Mouse (Mus musculus): ENCODE data around the gene Lamc2. TPM values are rescaled to one million over a fixed set of nuclear protein-coding genes. Genes with fewer than 3 reads are reported as not detected.
A peak's percentile ranks its signal among the peaks of the same experiment; 100 is the strongest.
"Not testable (repeated sequence)": the region's sequence is repeated elsewhere in the genome, so short reads cannot be mapped to it uniquely, and the experiment has no call there.

Lamc2 gene
- polyA plus RNA-seq, 1 experiment from 2014 or later = 1.0 TPM

DNA sequence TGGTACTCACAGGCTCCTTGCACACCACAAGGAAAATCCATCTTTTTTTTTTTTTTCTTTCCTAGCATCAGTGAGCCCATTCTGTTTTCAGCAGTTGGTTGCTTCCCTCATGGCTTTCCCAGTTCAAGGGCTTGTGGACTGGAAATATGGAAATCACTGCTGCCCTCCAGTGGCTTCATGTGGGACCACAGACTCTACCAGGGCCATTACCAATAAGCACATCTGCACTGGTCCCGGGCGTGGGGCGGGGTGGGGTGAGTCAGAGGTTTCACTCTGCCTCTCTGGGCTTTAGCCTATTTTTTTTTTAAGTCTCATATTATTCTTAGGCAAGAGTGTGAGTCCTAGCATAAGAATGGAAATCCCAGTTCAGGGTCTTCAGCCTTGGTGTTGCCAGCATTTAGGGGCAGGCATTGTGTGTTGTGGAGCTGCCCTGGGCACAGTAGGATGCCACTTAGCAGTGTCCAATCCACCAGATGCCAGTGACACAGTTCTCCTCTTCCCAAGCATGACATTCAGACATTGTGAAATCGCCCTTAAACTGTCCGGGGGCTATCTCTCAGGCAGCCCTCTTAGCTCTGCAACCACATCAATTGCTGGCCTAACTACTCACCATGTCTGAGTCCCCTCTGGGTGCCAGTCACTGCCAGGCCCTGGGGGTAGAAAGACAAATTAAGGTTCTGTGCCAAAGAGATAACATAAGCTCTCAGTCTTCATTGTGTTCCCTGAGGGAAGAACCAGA, 93.8 kb downstream of the Lamc2 start:
- WGBS = 42% methylated on average over 5 of the region's 5 CpGs
- Histone ChIP-seq H3K4me1 (replicated peaks; ENCODE audit: control insufficient read depth, insufficient read depth, low read length) (no peaks in the 10 kb centered on the region), H3K9ac (ENCODE audit: low read depth, low read length) (no peak overlapping the region), H3K36me3 (ENCODE audit: control insufficient read depth, insufficient read depth, low read length) (no peaks in the 10 kb centered on the region), H3K4me3 (ENCODE audit: low read depth, low read length) (no peak overlapping the region), H3K9me3 (ENCODE audit: control insufficient read depth, low read length) (no peaks in the 10 kb centered on the region), H3K4me2 (no peak overlapping the region), H3K27ac (ENCODE audit: low read depth, low read length) (no peak overlapping the region), H3K27me3 (replicated peaks; ENCODE audit: control insufficient read depth, insufficient read depth, low read length) (0 out of 2 replicates have a peak, but pooled peaks cover 5% of the 10 kb centered on the region)
- peak; percentile 53 for DNase-seq (ENCODE audit: low spot score)
- ATAC-seq (replicated peaks; ENCODE audit: low FRiP score) = no peak

DNA sequence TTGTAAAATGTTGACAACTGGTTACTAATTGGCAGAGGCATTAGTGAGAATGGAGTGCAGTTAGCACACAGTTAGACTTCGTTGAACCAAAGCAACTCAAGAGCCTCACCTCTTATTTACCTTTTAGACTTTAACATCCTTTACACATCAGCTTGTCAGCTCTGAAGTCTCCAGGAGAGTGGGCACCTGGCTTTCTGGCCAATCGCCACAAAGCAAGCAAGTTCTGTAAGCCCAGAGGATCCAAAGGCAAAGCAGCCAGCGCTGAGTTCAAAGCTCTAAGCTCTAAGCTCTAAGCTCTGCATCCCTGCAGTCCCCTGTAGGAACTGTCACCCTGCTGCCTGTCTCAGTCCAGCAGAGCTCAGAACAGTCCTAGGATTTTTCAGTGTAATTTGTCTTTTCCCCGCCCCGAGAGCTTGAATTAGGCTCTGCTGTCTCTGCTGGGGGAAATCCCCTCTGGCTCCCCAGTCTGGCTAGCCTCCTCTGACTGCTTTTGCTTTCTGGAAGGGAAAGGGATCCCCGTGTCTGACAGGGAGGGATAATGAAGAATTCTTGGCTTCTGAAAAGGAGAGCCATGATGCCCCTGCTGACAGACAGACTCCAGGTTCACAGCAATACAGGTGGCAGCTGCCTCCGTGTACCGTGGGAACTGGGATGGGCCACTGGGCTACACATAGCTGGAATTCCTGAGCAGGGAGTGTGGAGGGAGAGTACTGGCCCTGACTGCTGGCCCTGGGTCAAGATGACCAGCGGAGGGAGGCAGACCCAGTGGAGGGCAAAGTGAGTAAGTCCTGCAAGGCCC, 94.6 kb downstream of the Lamc2 start:
- no peak overlapping the region for H3K4me2 ChIP-seq
- no peak overlapping the region for H3K9ac ChIP-seq (ENCODE audit: low read depth, low read length)
- no peak overlapping the region for H3K4me3 ChIP-seq (ENCODE audit: low read depth, low read length)
- no peaks in the 10 kb centered on the region for H3K36me3 ChIP-seq (ENCODE audit: control insufficient read depth, insufficient read depth, low read length)
- no peaks in the 10 kb centered on the region for H3K4me1 ChIP-seq (replicated peaks; ENCODE audit: control insufficient read depth, insufficient read depth, low read length)
- H3K27me3 ChIP-seq (replicated peaks; ENCODE audit: control insufficient read depth, insufficient read depth, low read length) = 0 out of 2 replicates have a peak, but pooled peaks cover 5% of the 10 kb centered on the region
- no peaks in the 10 kb centered on the region for H3K9me3 ChIP-seq (ENCODE audit: control insufficient read depth, low read length)
- whole genome bisulfite sequencing = 38% methylated on average over 9 of the region's 9 CpGs
- DNase-seq (ENCODE audit: low spot score) (no peak), ATAC-seq (replicated peaks; ENCODE audit: low FRiP score) (no peak)
- H3K27ac ChIP-seq (ENCODE audit: low read depth, low read length) = no peak overlapping the region

DNA sequence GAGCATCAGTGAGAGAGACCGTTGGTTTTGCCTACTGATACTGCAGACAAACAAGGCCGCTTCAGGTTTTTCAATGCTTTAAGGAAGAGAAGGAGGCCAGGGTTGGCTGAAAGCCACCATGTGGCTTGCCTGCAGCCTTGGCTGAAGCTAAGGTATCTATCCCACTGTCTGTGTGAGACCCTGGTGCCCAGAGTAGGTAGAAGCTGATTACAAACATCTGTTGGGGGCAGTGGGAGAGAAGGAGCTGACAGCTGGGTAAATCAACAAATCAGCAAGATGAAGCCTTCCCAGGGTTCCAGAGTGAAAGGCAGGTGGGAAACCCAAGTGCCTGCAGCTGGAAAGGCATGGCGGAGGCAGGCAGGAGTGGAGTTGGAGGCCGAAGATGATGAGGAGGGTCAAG, 95.4 kb downstream of the Lamc2 start:
- Histone ChIP-seq H3K9me3 (ENCODE audit: control insufficient read depth, low read length) (no peaks in the 10 kb centered on the region), H3K27me3 (replicated peaks; ENCODE audit: control insufficient read depth, insufficient read depth, low read length) (0 out of 2 replicates have a peak, but pooled peaks cover 2% of the 10 kb centered on the region), H3K36me3 (ENCODE audit: control insufficient read depth, insufficient read depth, low read length) (no peaks in the 10 kb centered on the region), H3K9ac (ENCODE audit: low read depth, low read length) (no peak overlapping the region), H3K4me1 (replicated peaks; ENCODE audit: control insufficient read depth, insufficient read depth, low read length) (no peaks in the 10 kb centered on the region), H3K27ac (ENCODE audit: low read depth, low read length) (no peak overlapping the region), H3K4me3 (ENCODE audit: low read depth, low read length) (no peak overlapping the region), H3K4me2 (no peak overlapping the region)
- DNase-seq (ENCODE audit: low spot score) = no peak
- no peak for ATAC-seq (replicated peaks; ENCODE audit: low FRiP score)
- WGBS = 61% methylated on average over 4 of the region's 4 CpGs

DNA sequence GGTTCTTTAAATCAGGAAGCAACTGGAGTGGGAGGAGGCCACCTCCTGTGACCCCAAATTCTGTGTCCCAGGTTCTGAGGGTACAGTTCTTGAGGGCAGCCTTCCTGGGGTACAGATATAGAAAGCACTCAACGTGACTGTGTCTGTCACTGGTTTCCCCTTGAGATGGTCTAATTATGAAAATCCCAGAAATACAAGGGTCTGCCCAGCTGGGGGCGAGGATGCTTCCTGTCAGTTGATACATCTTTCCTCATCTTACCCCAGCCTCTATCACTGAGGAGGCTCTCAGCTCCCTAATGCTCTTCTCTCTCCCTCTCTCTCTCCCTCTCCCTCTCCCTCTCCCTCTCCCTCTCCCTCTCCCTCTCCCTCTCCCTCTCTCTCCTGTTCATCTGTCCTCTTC, 96.2 kb downstream of the Lamc2 start:
- ATAC-seq (replicated peaks; ENCODE audit: low FRiP score) = no peak
- no peak overlapping the region for H3K9ac ChIP-seq (ENCODE audit: low read depth, low read length)
- no peaks in the 10 kb centered on the region for H3K9me3 ChIP-seq (ENCODE audit: control insufficient read depth, low read length)
- H3K4me3 ChIP-seq (ENCODE audit: low read depth, low read length) = no peak overlapping the region
- 55% methylated on average over 2 of the region's 2 CpGs for WGBS
- DNase-seq (ENCODE audit: low spot score) = no peak
- no peak overlapping the region for H3K4me2 ChIP-seq
- no peaks in the 10 kb centered on the region for H3K36me3 ChIP-seq (ENCODE audit: control insufficient read depth, insufficient read depth, low read length)
- H3K27ac ChIP-seq (ENCODE audit: low read depth, low read length) = no peak overlapping the region
- H3K27me3 ChIP-seq (replicated peaks; ENCODE audit: control insufficient read depth, insufficient read depth, low read length) = no peaks in the 10 kb centered on the region
- H3K4me1 ChIP-seq (replicated peaks; ENCODE audit: control insufficient read depth, insufficient read depth, low read length) = 0 out of 2 replicates have a peak, but pooled peaks cover 3% of the 10 kb centered on the region

DNA sequence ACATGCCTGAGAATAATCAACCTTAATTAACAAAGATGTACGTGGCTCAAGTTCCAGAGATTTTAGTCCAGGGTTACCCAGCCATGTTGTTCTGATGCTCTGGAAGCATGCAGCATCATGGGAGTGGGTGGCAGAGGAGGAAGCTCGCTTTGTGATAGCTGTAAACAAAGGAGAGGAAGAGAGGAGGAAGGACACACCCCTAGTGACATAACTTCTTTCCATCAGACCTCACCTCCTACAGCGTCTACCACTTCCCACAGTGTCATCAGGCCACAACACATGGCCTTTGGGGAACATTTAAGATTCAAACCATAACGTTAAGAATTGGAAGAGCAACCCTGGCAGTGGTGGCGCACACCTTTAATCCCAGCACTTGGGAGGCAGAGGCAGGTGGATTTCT, 98.5 kb downstream of the Lamc2 start:
- Histone ChIP-seq H3K27ac (ENCODE audit: low read depth, low read length) (no peak overlapping the region), H3K4me2 (no peak overlapping the region), H3K36me3 (ENCODE audit: control insufficient read depth, insufficient read depth, low read length) (no peaks in the 10 kb centered on the region), H3K27me3 (replicated peaks; ENCODE audit: control insufficient read depth, insufficient read depth, low read length) (no peaks in the 10 kb centered on the region), H3K9ac (ENCODE audit: low read depth, low read length) (no peak overlapping the region), H3K4me3 (ENCODE audit: low read depth, low read length) (no peak overlapping the region), H3K9me3 (ENCODE audit: control insufficient read depth, low read length) (no peaks in the 10 kb centered on the region), H3K4me1 (replicated peaks; ENCODE audit: control insufficient read depth, insufficient read depth, low read length) (0 out of 2 replicates have a peak, but pooled peaks cover 3% of the 10 kb centered on the region)
- ATAC-seq (replicated peaks; ENCODE audit: low FRiP score) (no peak), DNase-seq (ENCODE audit: low spot score) (no peak)
- 71% methylated on average over 5 of the region's 5 CpGs for WGBS

DNA sequence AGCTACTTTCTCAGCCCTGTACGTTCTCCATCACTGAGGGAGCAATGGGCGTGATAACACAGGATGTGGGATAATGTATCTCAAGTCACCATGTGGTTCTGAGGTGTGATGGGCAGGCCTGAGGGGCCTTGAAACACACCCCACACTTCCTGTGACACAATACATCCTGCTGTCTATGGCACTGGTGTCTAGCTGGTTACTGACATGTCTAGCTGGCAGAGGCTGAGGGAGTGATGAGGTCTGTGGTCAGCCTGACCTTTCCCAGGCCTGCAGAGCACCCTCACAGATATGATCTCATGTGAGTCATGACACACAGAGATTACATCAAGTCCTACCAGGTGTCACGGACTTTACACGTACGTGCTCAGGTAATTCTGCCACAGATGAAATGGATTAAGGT, 101.0 kb downstream of the Lamc2 start:
- Histone ChIP-seq H3K9ac (ENCODE audit: low read depth, low read length) (no peak overlapping the region), H3K4me3 (ENCODE audit: low read depth, low read length) (no peak overlapping the region), H3K4me2 (no peak overlapping the region), H3K27me3 (replicated peaks; ENCODE audit: control insufficient read depth, insufficient read depth, low read length) (no peaks in the 10 kb centered on the region), H3K27ac (ENCODE audit: low read depth, low read length) (no peak overlapping the region), H3K4me1 (replicated peaks; ENCODE audit: control insufficient read depth, insufficient read depth, low read length) (0 out of 2 replicates have a peak, but pooled peaks cover 3% of the 10 kb centered on the region), H3K9me3 (ENCODE audit: control insufficient read depth, low read length) (no peaks in the 10 kb centered on the region), H3K36me3 (ENCODE audit: control insufficient read depth, insufficient read depth, low read length) (no peaks in the 10 kb centered on the region)
- no peak for ATAC-seq (replicated peaks; ENCODE audit: low FRiP score)
- WGBS = 55% methylated on average over 5 of the region's 5 CpGs
- DNase-seq (ENCODE audit: low spot score) = no peak

DNA sequence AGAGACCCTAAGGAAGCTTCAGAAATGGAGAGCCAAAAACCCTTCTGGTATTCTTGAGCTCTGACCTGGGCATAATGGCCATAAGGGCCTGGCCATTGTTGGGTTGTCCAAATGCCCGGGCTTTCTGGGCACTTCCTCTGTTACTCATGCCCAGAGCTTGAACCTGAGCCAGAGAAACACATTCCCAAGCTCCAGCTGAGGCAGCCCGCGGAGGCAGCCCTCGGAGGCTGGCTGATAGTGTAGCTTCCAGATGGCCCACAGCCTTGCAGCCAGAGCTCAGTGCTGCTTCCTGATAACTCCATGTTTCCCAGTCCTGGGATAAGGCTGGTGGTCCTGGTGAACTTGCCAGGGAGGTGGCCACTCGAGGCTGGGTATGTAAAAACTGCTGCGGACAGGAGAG, 102.1 kb downstream of the Lamc2 start:
- H3K4me2 ChIP-seq = no peak overlapping the region
- no peaks in the 10 kb centered on the region for H3K36me3 ChIP-seq (ENCODE audit: control insufficient read depth, insufficient read depth, low read length)
- 51% methylated on average over 6 of the region's 6 CpGs for WGBS
- 0 out of 2 replicates have a peak, but pooled peaks cover 3% of the 10 kb centered on the region for H3K4me1 ChIP-seq (replicated peaks; ENCODE audit: control insufficient read depth, insufficient read depth, low read length)
- no peak for DNase-seq (ENCODE audit: low spot score)
- no peak overlapping the region for H3K27ac ChIP-seq (ENCODE audit: low read depth, low read length)
- no peaks in the 10 kb centered on the region for H3K27me3 ChIP-seq (replicated peaks; ENCODE audit: control insufficient read depth, insufficient read depth, low read length)
- H3K9ac ChIP-seq (ENCODE audit: low read depth, low read length) = no peak overlapping the region
- H3K4me3 ChIP-seq (ENCODE audit: low read depth, low read length) = no peak overlapping the region
- H3K9me3 ChIP-seq (ENCODE audit: control insufficient read depth, low read length) = no peaks in the 10 kb centered on the region
- ATAC-seq (replicated peaks; ENCODE audit: low FRiP score) = no peak

DNA sequence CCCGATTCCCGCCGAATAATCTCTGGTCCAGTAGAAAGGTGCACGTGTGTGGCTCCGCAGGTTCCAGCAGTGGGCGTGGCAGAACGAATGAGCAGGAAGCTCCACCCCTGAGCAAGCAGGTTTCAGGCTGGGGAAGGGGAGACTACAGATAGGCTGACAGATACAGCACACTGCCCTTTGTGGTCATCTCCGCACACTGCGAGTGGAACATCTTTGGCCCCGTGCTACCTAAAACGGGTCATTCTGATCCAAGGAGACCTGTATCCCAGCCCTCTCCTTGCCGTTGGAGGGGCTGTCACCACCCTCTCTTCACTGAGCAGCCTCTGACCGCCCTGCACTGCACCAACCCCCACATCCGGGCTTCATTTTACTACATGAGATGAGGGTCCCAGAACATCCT, 103.0 kb downstream of the Lamc2 start:
- DNase-seq (ENCODE audit: low spot score); H3K36me3 ChIP-seq (ENCODE audit: control insufficient read depth, insufficient read depth, low read length); H3K27ac ChIP-seq (ENCODE audit: low read depth, low read length); H3K4me3 ChIP-seq (ENCODE audit: low read depth, low read length); H3K27me3 ChIP-seq (replicated peaks; ENCODE audit: control insufficient read depth, insufficient read depth, low read length); H3K9ac ChIP-seq (ENCODE audit: low read depth, low read length); H3K4me2 ChIP-seq; H3K9me3 ChIP-seq (ENCODE audit: control insufficient read depth, low read length); H3K4me1 ChIP-seq (replicated peaks; ENCODE audit: control insufficient read depth, insufficient read depth, low read length); ATAC-seq (replicated peaks; ENCODE audit: low FRiP score): not testable (repeated sequence)
- WGBS = 76% methylated on average over 7 of the region's 14 CpGs

Data from liver, embryonic 11.5 days (tissue).